Mouse (Mus musculus) megakaryocyte, embryonic 14.5 days (primary cell): ENCODE results near the gene Gpnmb.

Experiments
- FLI1 ChIP-seq: IDR thresholded peaks from 2 replicates; pipeline ENCODE4 v1.6.1; 2012; ENCODE audit warnings: low read length, inconsistent platforms, mixed read lengths
- GATA1 ChIP-seq: IDR thresholded peaks from 3 replicates; pipeline ENCODE4 v1.6.1; 2012; ENCODE audit warnings: mixed read lengths, low read length, inconsistent platforms, borderline replicate concordance

DNA sequence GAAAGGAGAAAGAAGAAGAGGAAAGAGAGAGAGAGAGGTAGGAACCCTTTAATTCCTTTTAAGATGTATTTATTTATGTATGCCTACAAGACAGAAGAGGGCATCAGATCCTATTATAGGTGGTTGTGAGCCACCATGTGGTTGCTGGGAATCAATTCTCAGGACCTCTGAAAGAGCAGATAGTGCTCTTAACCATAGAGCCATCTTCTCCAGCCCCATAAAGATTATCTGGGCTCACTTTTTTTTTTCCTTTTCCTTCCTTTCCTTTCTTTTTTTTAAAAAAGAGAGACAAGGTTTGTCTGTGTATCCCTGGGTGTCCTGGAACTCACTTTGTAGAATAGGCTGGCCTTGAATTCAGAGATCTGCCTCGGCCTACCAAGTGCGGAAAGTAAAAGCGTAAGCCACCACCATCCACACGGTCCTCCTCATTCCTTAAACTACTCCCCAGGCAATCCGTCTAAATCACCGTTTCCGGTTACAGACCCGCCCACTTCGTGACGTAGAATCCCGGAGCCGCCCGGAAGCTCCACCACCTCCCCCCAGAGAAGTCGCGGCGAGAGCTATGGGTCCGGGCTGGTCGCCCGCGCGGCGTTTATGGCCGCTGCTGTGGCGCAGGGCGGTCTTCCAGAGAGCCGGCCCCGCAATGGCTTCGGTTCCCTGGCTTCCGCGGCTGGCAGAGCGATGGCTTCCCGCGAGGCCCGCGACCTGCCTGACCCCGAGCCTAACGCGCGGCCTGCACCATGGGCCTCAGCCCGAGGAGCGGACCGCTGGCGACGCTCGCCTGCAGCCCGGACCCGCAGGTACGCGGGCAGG, 37.2 kb downstream of the Gpnmb start, which contains the start of gene Malsu1:
- TF ChIP-seq FLI1 (peak; percentile 47; the same call in 1 of the 2 replicates), GATA1 (no peak)
